27 mouse cellular contexts compared by ENCODE assay signal in the genomic region with DNA sequence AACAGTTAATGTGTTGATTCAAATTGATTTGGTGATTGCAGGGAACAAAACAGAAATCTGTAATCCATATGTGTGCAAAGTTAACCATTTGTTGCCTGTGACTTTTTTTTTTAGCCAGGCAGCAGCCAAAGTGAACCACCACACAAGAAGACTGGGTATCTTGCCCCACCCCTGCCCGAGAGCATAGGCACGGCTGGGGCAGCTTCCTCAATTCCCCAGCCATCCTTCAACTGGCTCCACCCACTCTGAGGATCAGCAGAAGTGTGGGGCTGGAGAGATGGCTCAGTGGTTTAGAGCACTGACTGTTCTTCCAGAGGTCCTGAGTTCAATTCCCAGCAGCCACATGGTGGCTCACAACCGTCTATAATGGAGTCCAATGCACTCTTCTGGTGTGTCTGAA. TPM values are rescaled to one million over a fixed set of nuclear protein-coding genes. Genes with fewer than 3 reads are reported as not detected.
"Had no signal": no experiment of that assay in that cellular context is flagged by ENCODE, and none has a peak within 500 bp of the region (broad histone marks: within the 10 kb centered on the region; RNA-seq: fewer than 3 reads in every experiment).

No protein-coding gene starts in this region.

- H3K4me1 ChIP-seq: liver, embryonic 13.5 days; midbrain, embryonic 12.5 days; midbrain, embryonic 15.5 days; stomach, embryonic 15.5 days had no signal

- H3K9ac ChIP-seq: liver, embryonic 13.5 days; midbrain, embryonic 12.5 days; midbrain, embryonic 15.5 days; neural tube, embryonic 13.5 days; stomach, embryonic 15.5 days had no signal

- DNase-seq: kidney, adult 18-20 months; kidney, adult 9 months; kidney, postnatal 25 days; layer of hippocampus, adult 9-11 months; liver, embryonic 13.5 days; lung, adult 2 months; lung, postnatal 14 days; retina, postnatal 1 day; right cerebral cortex, postnatal 25 days; spleen, adult 18-20 months; thymus, postnatal 36 days had no signal

- ATAC-seq: midbrain, embryonic 15.5 days had no signal

- H3K27ac ChIP-seq: kidney, postnatal 0 days; layer of hippocampus, adult 2 months; liver, embryonic 13.5 days; macrophage; midbrain, embryonic 12.5 days; midbrain, embryonic 15.5 days; neural tube, embryonic 13.5 days; stomach, embryonic 15.5 days had no signal

- H3K36me3 ChIP-seq: liver, embryonic 13.5 days; midbrain, embryonic 12.5 days; midbrain, embryonic 15.5 days; neural tube, embryonic 13.5 days; stomach, embryonic 15.5 days had no signal

- H3K4me3 ChIP-seq: layer of hippocampus, adult 2 months; liver, embryonic 13.5 days; midbrain, embryonic 12.5 days; midbrain, embryonic 15.5 days; myocyte; neural tube, embryonic 13.5 days; stomach, embryonic 15.5 days had no signal

- H3K27me3 ChIP-seq: midbrain, embryonic 12.5 days; midbrain, embryonic 15.5 days; neural tube, embryonic 13.5 days; stomach, embryonic 15.5 days had no signal

RNA-seq across cellular contexts. Expression of a gene that starts 57.9 kb away (rescaled TPM):
- total RNA-seq: layer of hippocampus, adult 2 months; left cerebral cortex, postnatal 25 days; liver, adult 2 months; neutrophil, adult 5-6 weeks had no signal
- polyA plus RNA-seq: large intestine, adult 2 months; liver, adult 2 months; liver, embryonic 13.5 days; liver, embryonic 16.5 days; lung, adult 2 months; lung, embryonic 16.5 days; macrophage; myocyte; thymus, postnatal 0 days; urinary bladder, adult 2 months had no signal
